Mouse (Mus musculus): ENCODE results near the gene Elk4. TPM values are rescaled to one million over a fixed set of nuclear protein-coding genes. Genes with fewer than 3 reads are reported as not detected.

The Elk4 gene
- polyA plus RNA-seq, 1 experiment: 16.6 TPM

DNA sequence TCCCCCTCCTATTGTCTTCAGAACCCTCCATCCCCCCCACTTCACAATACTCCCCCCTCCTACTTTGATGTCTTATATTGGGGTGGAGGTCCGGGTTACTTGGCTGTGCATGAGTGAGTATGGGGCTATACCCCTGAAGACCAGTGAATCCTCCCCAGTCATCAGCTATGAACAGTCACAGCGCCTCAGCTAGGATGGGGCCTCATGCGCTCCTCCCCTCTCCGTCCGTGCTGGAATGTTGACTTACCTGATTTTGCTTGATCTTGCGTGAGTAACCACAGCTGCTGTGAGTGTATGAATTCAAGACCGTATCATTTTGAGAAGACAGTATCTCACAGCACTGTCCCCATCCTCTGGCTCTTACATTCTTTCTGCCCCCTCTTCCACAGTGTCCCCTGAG is 12.5 kb downstream of the Elk4 start:
- TF ChIP-seq POLR2A (IDR thresholded peaks at IDR 0.05; ENCODE audit: borderline replicate concordance, extremely low read depth, insufficient read depth, insufficient read length, poor library complexity, severe bottlenecking): no peak
- no peak for TF ChIP-seq CTCF (IDR thresholded peaks at IDR 0.05; ENCODE audit: borderline replicate concordance, extremely low read depth, insufficient read depth, insufficient read length)
- DNase-seq (ENCODE audit: low read depth): no peak

DNA sequence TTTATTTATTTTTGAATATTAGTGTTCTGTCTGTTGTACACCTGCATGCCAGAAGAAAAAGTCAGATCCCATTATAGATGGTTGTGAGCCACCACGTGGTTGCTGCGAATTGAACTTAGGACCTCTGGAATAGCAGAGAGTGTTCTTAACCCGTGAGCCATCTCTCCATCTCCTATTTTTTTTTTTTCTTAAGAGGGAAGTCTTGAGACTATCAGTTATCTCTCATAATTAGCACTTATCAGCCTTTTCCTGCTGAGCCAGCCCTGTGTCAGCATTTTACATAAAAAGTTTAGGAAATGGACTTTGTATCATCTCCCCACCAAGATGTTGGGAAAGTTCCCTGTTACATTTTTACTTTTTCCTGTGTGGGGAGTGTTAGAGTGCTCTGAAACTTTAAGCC is 14.7 kb downstream of the Elk4 start:
- TF ChIP-seq POLR2A (IDR thresholded peaks at IDR 0.05; ENCODE audit: borderline replicate concordance, extremely low read depth, insufficient read depth, insufficient read length, poor library complexity, severe bottlenecking) (no peak), CTCF (IDR thresholded peaks at IDR 0.05; ENCODE audit: borderline replicate concordance, extremely low read depth, insufficient read depth, insufficient read length) (no peak)

DNA sequence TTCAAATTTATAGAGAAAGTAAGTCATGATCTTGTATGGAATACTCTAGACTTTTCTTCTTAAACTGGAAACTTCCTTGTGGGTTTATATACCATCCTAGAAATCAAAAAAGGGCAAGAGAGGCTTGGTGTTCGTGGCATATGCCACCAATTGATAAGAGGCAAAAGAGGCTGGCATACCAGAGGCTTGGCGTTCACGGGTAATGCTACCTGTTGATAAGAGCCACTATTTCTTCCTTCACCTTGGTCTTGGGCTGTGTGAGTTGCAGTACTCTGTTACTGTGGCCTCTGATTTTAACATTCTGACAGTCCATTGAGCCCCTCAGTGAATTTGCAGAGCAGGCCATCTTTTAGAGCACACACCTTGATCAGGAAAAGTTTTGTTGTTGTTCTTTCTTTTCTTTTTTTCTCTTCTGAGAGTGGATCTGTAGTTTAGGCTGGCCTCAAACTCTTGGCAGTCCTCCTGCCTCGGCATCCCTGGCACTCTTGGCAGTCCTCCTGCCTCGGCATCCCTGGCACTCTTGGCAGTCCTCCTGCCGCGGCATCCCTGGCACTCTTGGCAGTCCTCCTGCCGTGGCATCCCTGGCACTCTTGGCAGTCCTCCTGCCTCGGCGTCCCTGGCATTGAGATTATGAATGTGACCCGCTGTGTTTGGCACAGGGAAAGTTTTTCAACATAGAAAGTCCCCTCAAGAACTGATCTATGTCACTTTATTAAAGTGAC is 19.7 kb downstream of the Elk4 start:
- no peak for TF ChIP-seq CTCF (IDR thresholded peaks at IDR 0.05; ENCODE audit: borderline replicate concordance, extremely low read depth, insufficient read depth, insufficient read length)
- TF ChIP-seq POLR2A (IDR thresholded peaks at IDR 0.05; ENCODE audit: borderline replicate concordance, extremely low read depth, insufficient read depth, insufficient read length, poor library complexity, severe bottlenecking): no peak
- DNase-seq (ENCODE audit: low read depth): no peak

More for the DNA sequence above, 14.7 kb downstream of the Elk4 start:
- no peak for DNase-seq (ENCODE audit: low read depth)

DNA sequence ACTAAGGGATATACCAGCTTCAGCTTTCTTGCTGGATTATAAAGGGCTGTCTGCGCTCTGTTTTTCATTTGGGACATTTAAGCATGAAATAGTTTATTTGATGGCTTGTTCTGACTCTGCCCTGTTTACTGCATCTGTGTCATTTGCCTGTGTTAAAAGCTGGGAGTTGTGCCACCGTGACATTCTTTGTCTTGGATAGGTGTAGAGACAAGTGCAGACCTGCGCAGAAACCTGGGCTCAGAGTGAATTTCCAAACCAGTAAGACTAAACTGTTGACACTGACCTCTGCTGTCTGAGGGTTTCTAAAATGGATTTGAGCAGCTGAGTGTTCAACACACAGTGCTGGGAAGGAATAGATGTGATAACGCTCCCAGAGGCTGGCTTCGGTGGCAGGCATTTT is 20.6 kb downstream of the Elk4 start:
- TF ChIP-seq CTCF (IDR thresholded peaks at IDR 0.05; ENCODE audit: borderline replicate concordance, extremely low read depth, insufficient read depth, insufficient read length) (no peak), POLR2A (IDR thresholded peaks at IDR 0.05; ENCODE audit: borderline replicate concordance, extremely low read depth, insufficient read depth, insufficient read length, poor library complexity, severe bottlenecking) (no peak)
- no peak for DNase-seq (ENCODE audit: low read depth)

DNA sequence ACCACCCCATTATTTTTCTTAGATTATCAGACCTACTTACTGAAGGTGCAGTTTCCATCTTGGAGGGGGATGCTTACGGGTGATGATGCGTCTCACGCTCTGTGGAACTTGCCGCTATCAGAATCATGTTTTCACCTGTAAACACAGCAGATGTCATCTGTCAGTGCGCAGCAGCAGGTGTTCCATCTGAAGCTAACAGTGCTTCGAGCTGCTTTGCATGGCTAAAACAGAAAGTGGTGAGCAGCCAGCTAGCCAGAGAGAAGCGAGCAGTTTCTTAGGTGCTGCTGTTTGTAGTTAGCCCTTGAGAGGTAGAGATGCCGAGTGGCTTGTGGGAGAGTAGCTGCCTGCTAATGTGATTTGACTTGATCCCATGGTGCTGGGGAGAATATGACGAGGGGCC is 21.0 kb downstream of the Elk4 start:
- TF ChIP-seq CTCF (IDR thresholded peaks at IDR 0.05; ENCODE audit: borderline replicate concordance, extremely low read depth, insufficient read depth, insufficient read length) (no peak), POLR2A (IDR thresholded peaks at IDR 0.05; ENCODE audit: borderline replicate concordance, extremely low read depth, insufficient read depth, insufficient read length, poor library complexity, severe bottlenecking) (no peak)
- DNase-seq (ENCODE audit: low read depth): no peak

DNA sequence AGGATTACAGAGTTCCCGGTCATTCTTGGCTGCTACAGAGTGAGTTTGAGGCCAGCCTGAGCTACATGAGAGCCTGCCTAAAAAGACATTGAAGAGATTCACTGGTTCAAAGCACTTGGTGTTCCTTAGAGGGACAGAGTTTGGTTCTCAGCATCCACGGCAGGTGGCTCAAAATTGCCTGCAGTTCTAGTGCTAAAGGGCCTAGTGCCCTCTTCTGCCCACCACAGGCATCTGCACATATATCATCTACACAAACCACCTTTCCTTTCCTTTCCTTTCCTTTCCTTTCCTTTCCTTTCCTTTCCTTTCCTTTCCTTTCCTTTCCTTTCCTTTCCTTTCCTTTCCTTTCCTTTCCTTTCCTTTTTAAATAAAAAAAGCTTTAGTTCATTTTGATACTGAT is 23.2 kb downstream of the Elk4 start:
- no peak for TF ChIP-seq POLR2A (IDR thresholded peaks at IDR 0.05; ENCODE audit: borderline replicate concordance, extremely low read depth, insufficient read depth, insufficient read length, poor library complexity, severe bottlenecking)
- no peak for TF ChIP-seq CTCF (IDR thresholded peaks at IDR 0.05; ENCODE audit: borderline replicate concordance, extremely low read depth, insufficient read depth, insufficient read length)
- DNase-seq (ENCODE audit: low read depth): no peak

DNA sequence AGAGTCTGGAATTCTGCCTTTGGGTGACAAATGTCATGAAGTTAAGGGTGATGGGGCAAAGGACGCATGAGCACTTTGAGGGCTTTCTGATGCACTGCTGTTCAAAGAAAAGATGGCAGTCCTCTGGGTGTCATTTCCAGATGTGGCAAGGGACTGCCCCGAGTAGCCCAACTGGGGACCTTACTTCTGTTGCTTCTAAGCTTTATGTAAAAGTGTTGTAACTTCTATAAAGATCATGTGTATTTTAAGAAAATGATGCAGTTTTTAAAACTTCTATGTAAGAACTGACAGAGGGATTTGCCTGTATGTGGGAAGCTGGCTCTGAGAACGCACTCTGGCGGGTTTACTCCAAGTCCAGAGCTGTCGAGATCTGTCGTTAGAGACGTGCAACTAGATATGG is 24.8 kb downstream of the Elk4 start:
- TF ChIP-seq CTCF (IDR thresholded peaks at IDR 0.05; ENCODE audit: borderline replicate concordance, extremely low read depth, insufficient read depth, insufficient read length) (no peak), POLR2A (IDR thresholded peaks at IDR 0.05; ENCODE audit: borderline replicate concordance, extremely low read depth, insufficient read depth, insufficient read length, poor library complexity, severe bottlenecking) (no peak)

DNA sequence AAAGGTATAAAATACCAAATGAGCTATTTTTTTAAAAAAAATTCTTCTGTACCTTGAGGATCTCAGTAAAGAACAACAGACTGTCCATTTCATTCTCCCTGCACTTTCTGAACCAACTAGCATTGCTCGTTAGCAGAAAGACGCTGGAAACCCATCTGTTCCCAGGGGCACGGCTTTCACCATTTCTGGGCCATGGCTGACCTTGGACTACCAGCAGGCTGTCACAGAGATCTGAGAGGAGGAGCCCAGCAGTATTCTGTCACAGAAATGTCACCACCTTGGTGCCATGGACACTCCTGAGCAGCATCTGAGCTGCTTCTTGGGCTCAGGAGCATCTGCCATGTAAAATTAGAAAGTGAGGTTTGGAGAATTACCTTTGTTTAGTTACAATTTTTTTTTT is 30.3 kb downstream of the Elk4 start:
- peak; percentile 8 for DNase-seq (ENCODE audit: low read depth)
- TF ChIP-seq POLR2A (IDR thresholded peaks at IDR 0.05; ENCODE audit: borderline replicate concordance, extremely low read depth, insufficient read depth, insufficient read length, poor library complexity, severe bottlenecking): no peak
- no peak for TF ChIP-seq CTCF (IDR thresholded peaks at IDR 0.05; ENCODE audit: borderline replicate concordance, extremely low read depth, insufficient read depth, insufficient read length)

More for the DNA sequence above, 24.8 kb downstream of the Elk4 start:
- DNase-seq (ENCODE audit: low read depth): no peak

DNA sequence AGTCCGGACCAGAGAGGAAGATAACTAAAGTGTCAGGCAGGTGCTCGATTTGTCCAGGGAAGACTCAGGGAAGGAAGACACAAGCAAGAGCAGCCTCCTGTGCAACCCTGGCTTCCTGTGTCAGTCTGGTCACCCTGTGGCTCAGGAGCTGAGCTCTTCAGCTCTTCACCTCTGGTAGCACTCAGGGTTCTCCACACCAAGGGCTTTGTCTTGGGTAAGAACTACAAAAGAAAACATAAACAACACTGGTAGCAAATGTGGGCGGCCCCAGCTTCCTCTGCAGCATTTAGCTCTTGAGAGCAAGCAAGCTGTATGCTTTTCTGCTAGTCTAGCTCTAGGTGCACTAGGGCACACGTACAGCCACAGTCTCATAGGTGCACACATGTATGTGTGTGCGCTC is 31.3 kb downstream of the Elk4 start:
- DNase-seq (ENCODE audit: low read depth): no peak
- no peak for TF ChIP-seq POLR2A (IDR thresholded peaks at IDR 0.05; ENCODE audit: borderline replicate concordance, extremely low read depth, insufficient read depth, insufficient read length, poor library complexity, severe bottlenecking)
- TF ChIP-seq CTCF (IDR thresholded peaks at IDR 0.05; ENCODE audit: borderline replicate concordance, extremely low read depth, insufficient read depth, insufficient read length): no peak

DNA sequence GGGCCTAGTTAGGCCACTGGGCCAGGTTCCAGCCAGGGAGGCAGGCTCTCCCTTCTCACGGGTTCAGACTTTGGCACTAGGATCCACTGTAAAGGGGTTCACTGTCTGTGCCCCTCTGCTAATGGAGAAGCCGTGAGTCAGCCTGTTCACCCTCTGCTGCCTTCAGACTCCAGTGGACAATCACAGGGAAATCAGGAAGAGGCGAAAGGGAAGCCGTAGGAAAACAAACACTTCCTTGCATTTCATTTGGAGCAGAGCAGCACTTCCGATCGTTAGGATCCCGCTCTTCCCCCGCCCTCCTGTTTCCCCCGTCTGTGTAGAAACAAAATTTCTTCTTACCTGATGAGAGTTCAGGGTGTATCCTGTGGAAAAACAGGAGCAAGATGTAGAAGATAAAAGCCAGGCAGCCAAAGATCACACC is 32.8 kb downstream of the Elk4 start:
- TF ChIP-seq POLR2A (IDR thresholded peaks at IDR 0.05; ENCODE audit: borderline replicate concordance, extremely low read depth, insufficient read depth, insufficient read length, poor library complexity, severe bottlenecking) (no peak), CTCF (IDR thresholded peaks at IDR 0.05; ENCODE audit: borderline replicate concordance, extremely low read depth, insufficient read depth, insufficient read length) (no peak)
- DNase-seq (ENCODE audit: low read depth): peak; percentile 20

DNA sequence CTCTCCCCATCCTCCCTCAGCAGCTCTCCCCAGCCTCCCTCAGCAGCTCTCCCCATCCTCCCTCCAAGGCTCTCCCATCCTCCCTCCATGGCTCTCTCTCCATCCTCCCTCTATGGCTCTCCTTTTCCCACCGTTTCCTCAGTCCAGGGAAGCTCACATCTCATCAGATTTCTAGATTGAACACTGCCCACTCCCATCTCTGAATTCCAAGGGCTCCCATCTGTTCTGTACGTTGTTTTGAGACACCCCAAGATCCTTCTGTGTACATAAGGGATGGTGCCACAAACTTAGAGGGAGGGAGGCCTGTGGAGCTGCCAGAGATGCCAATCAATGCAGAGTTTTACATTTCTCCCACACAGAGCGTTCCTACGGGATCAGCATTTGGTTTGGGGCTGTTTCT is 36.4 kb downstream of the Elk4 start:
- DNase-seq (ENCODE audit: low read depth): peak; percentile 69
- TF ChIP-seq CTCF (IDR thresholded peaks at IDR 0.05; ENCODE audit: borderline replicate concordance, extremely low read depth, insufficient read depth, insufficient read length) (no peak), POLR2A (IDR thresholded peaks at IDR 0.05; ENCODE audit: borderline replicate concordance, extremely low read depth, insufficient read depth, insufficient read length, poor library complexity, severe bottlenecking) (no peak)

DNA sequence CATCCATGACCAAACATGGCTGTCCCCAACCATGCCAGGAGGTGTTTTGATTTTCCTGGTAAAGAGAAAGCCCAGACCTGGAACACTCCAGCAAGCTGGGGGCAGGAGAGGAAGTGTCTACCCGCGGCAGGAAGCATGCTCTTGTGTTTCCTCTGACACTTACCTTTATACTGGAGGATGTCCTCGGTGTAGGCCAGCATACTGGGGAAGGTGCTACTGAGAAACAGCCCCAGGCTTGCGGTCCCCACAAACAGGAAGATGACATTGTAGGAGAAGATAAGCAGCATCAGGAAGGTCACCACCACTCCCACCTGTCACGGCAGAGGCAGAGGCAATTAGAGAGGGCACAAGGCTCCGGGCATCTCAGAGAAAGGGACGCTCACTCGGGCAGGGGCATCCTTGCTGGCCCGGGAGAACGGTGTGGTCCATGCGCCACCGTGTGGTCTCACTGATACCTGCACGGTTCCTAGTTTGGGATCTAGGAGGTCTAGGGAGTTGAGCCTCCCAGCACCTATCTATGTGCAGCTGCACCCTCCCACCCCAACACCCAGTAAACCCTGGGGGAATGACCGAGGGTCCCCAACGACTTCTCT is 38.8 kb downstream of the Elk4 start:
- DNase-seq (ENCODE audit: low read depth): peak; percentile 65
- TF ChIP-seq CTCF (IDR thresholded peaks at IDR 0.05; ENCODE audit: borderline replicate concordance, extremely low read depth, insufficient read depth, insufficient read length) (peak; percentile 92), POLR2A (IDR thresholded peaks at IDR 0.05; ENCODE audit: borderline replicate concordance, extremely low read depth, insufficient read depth, insufficient read length, poor library complexity, severe bottlenecking) (no peak)

Data from brain, embryonic 14.5 days (tissue).